Comparison of ENCODE assay signal across 8 mouse cellular contexts in genomic region chr5:100079040-100079930, GRCm38 (mm10). TPM values are rescaled to one million over a fixed set of nuclear protein-coding genes. Genes with fewer than 3 reads are reported as not detected.
A peak's percentile ranks its signal among the peaks of the same experiment; 100 is the strongest.
DNase-seq lines count a peak whose midpoint lies in the region; ATAC-seq lines count a peak whose summit lies in the region.

No protein-coding gene starts in this region.

- H3K4me3 ChIP-seq in limb, embryonic 15.5 days, result peak overlapping the region; percentile 35
- H3K4me3 ChIP-seq in neural tube, embryonic 12.5 days, result no peak overlapping the region

- no peaks in the 10 kb centered on the region for H3K36me3 ChIP-seq in limb, embryonic 15.5 days
- H3K36me3 ChIP-seq in neural tube, embryonic 12.5 days, result no peaks in the 10 kb centered on the region

- no peaks in the 10 kb centered on the region for H3K27me3 ChIP-seq in limb, embryonic 15.5 days
- no peaks in the 10 kb centered on the region for H3K27me3 ChIP-seq in neural tube, embryonic 12.5 days (replicated peaks)

- peak; percentile 21 for DNase-seq in adrenal gland, postnatal 10 days
- no peak for DNase-seq in adrenal gland, postnatal 4 days (ENCODE audit: low spot score in 2 of 2)
- peak; percentile 11 for DNase-seq in urinary bladder, postnatal 25 days (ENCODE audit: low spot score)
- no peak for DNase-seq in urinary bladder, adult 2 months (ENCODE audit: low spot score)
- DNase-seq in heart, postnatal 4 days, result peak; percentile 40
- no peak for DNase-seq in ovary, postnatal 14 days (ENCODE audit: low spot score)

- H3K4me2 ChIP-seq in limb, embryonic 15.5 days, result peak overlapping the region; percentile 51
- H3K4me2 ChIP-seq in neural tube, embryonic 12.5 days (replicated peaks), result peak overlapping the region; percentile 52

- WGBS in limb, embryonic 15.5 days, result 28% methylated on average over 36 of the region's 36 CpGs
- WGBS in neural tube, embryonic 12.5 days, result 32% methylated on average over 36 of the region's 36 CpGs

- H3K4me1 ChIP-seq in limb, embryonic 15.5 days, result peaks cover 27% of the 10 kb centered on the region
- peaks cover 5% of the 10 kb centered on the region; the same call in 1 of the 2 replicates for H3K4me1 ChIP-seq in neural tube, embryonic 12.5 days

- ATAC-seq in limb, embryonic 15.5 days (ENCODE audit: insufficient number of reproducible peaks, low FRiP score, low TSS enrichment, low read depth), result no peak
- ATAC-seq in neural tube, embryonic 12.5 days (ENCODE audit: low FRiP score, low read depth), result 0 out of 2 replicates have a peak, but pooled peaks have one; percentile 8

- H3K27ac ChIP-seq in limb, embryonic 15.5 days, result no peak overlapping the region
- no peak overlapping the region for H3K27ac ChIP-seq in neural tube, embryonic 12.5 days

- peak overlapping the region; percentile 21; the same call in 1 of the 2 replicates for H3K9ac ChIP-seq in limb, embryonic 15.5 days
- peak overlapping the region; percentile 29 for H3K9ac ChIP-seq in neural tube, embryonic 12.5 days

- H3K9me3 ChIP-seq in limb, embryonic 15.5 days, result no peaks in the 10 kb centered on the region
- no peaks in the 10 kb centered on the region for H3K9me3 ChIP-seq in neural tube, embryonic 12.5 days

RNA-seq across cellular contexts. Expression of gene Enoph1, which starts 39.5 kb away (rescaled TPM):
- total RNA-seq in adrenal gland, postnatal 10 days (2021), result 10 to 100 TPM; 23.2 to 29.4 TPM
- 10 to 100 TPM; 41.5 to 42.1 TPM for total RNA-seq in adrenal gland, postnatal 4 days (2021)
- 25.4 and 28.2 TPM in 2 replicates for polyA plus RNA-seq in urinary bladder, adult 2 months (2012; rRNA removed)
- 10 to 100 TPM; 13.8 to 14.3 TPM for total RNA-seq in heart, postnatal 4 days (2021)
- 42.6 and 43.6 TPM in 2 replicates for polyA plus RNA-seq in limb, embryonic 15.5 days (2015; fragmentation: Nextera tagmentation; extraction: Ambion mirVana)
- 40.1 and 40.4 TPM in 2 replicates for polyA plus RNA-seq in neural tube, embryonic 12.5 days (2016; fragmentation: Nextera tagmentation; extraction: Ambion mirVana)

RNA-seq across cellular contexts. Expression of gene Hnrnpdl, which starts 39.8 kb away (rescaled TPM):
- 100 to 1,000 TPM in 1 of 2 experiments, 10 to 100 TPM in 1; 96.1 to 145 TPM for total RNA-seq in adrenal gland, postnatal 10 days (2021)
- total RNA-seq in adrenal gland, postnatal 4 days (2021), result 100 to 1,000 TPM; 223 to 234 TPM
- 194 and 254 TPM in 2 replicates for polyA plus RNA-seq in urinary bladder, adult 2 months (2012; rRNA removed)
- total RNA-seq in heart, postnatal 4 days (2021), result 100 to 1,000 TPM; 145 to 148 TPM
- 135 and 148 TPM in 2 replicates for polyA plus RNA-seq in limb, embryonic 15.5 days (2015; fragmentation: Nextera tagmentation; extraction: Ambion mirVana)
- 245 and 268 TPM in 2 replicates for polyA plus RNA-seq in neural tube, embryonic 12.5 days (2016; fragmentation: Nextera tagmentation; extraction: Ambion mirVana)

Comparison
In these comparisons a context has a peak if more than half of its experiments do, and no peak if none do; other contexts are left out.
1. DNase-seq: peak in adrenal gland, postnatal 10 days (single experiment), urinary bladder, postnatal 25 days (single experiment) and heart, postnatal 4 days (single experiment); none in adrenal gland, postnatal 4 days (0 of 2), urinary bladder, adult 2 months (single experiment) and ovary, postnatal 14 days (single experiment).